ENCODE assay signal across 26 mouse cellular contexts in genomic region chr2:104178251-104178650, GRCm38 (mm10). TPM values are rescaled to one million over a fixed set of nuclear protein-coding genes. Genes with fewer than 3 reads are reported as not detected.
DNase-seq lines count a peak whose midpoint lies in the region; ATAC-seq and TF ChIP-seq lines count a peak whose summit lies in the region.
"Had no signal": no experiment of that assay in that cellular context is flagged by ENCODE, and none has a peak within 500 bp of the region (broad histone marks: within the 10 kb centered on the region; RNA-seq: fewer than 3 reads in every experiment).

No protein-coding gene starts in this region.

- intact Hi-C loops in gastrocnemius, adult 2 months (cut with DNase I) = no loop called here

- H3K36me3 ChIP-seq in C2C12 (ENCODE audit: control insufficient read depth, insufficient read depth) = no peaks in the 10 kb centered on the region
- no peaks in the 10 kb centered on the region for H3K36me3 ChIP-seq in kidney, embryonic 16.5 days (ENCODE audit: insufficient read depth, low read length)
- peaks cover 16% of the 10 kb centered on the region; the same call in 1 of the 2 replicates for H3K36me3 ChIP-seq in forebrain, postnatal 0 days (ENCODE audit: insufficient read depth)
- H3K36me3 ChIP-seq: forebrain, embryonic 10.5 days; limb, embryonic 12.5 days; liver, embryonic 12.5 days; midbrain, embryonic 12.5 days had no signal

- H3K9ac ChIP-seq in kidney, embryonic 16.5 days (replicated peaks; ENCODE audit: low read length) = no peak overlapping the region
- no peak overlapping the region for H3K9ac ChIP-seq in forebrain, postnatal 0 days
- H3K9ac ChIP-seq: limb, embryonic 12.5 days; liver, embryonic 12.5 days; lung, embryonic 14.5 days; midbrain, embryonic 12.5 days; neural tube, embryonic 13.5 days had no signal

- no peak overlapping the region for H3K4me3 ChIP-seq in gastrocnemius, adult 2 months
- H3K4me3 ChIP-seq in C2C12 (ENCODE audit: insufficient read depth, poor library complexity, severe bottlenecking) = no peak overlapping the region
- H3K4me3 ChIP-seq in kidney, embryonic 16.5 days (ENCODE audit: low read length) = no peak overlapping the region
- H3K4me3 ChIP-seq in forebrain, postnatal 0 days (ENCODE audit: low read depth, low read length) = no peak overlapping the region
- H3K4me3 ChIP-seq: forebrain, embryonic 10.5 days; heart, adult 2 months; limb, embryonic 12.5 days; liver, embryonic 12.5 days; midbrain, embryonic 12.5 days; neural tube, embryonic 13.5 days had no signal

- TF ChIP-seq CTCF in gastrocnemius, adult 2 months (IDR thresholded peaks at IDR 0.05) = no peak
- no peak for TF ChIP-seq CTCF in C2C12 (IDR thresholded peaks at IDR 0.05; ENCODE audit: control insufficient read depth, insufficient read depth, insufficient read length)
- no peak for TF ChIP-seq CTCF in forebrain, postnatal 0 days (IDR thresholded peaks at IDR 0.05; ENCODE audit: low read depth)

- no peaks in the 10 kb centered on the region for H3K79me2 ChIP-seq in C2C12 (ENCODE audit: control insufficient read depth, insufficient read depth)

- H3K4me2 ChIP-seq in kidney, embryonic 16.5 days (replicated peaks; ENCODE audit: low read depth, low read length) = no peak overlapping the region
- H3K4me2 ChIP-seq in forebrain, postnatal 0 days (ENCODE audit: low read depth) = no peak overlapping the region
- H3K4me2 ChIP-seq: limb, embryonic 12.5 days; liver, embryonic 12.5 days; lung, embryonic 14.5 days; midbrain, embryonic 12.5 days; neural tube, embryonic 13.5 days had no signal

- no peak for ATAC-seq in kidney, embryonic 16.5 days (ENCODE audit: low FRiP score, low TSS enrichment)
- ATAC-seq in forebrain, postnatal 0 days = no peak
- ATAC-seq: liver, embryonic 12.5 days had no signal

- H3K4me1 ChIP-seq in kidney, embryonic 16.5 days (ENCODE audit: insufficient read depth, low read length) = peaks cover 17% of the 10 kb centered on the region
- 0 out of 2 replicates have a peak, but pooled peaks cover 6% of the 10 kb centered on the region for H3K4me1 ChIP-seq in forebrain, postnatal 0 days (ENCODE audit: insufficient read depth)

- H3K9me3 ChIP-seq in kidney, embryonic 16.5 days (ENCODE audit: low read length) = no peaks in the 10 kb centered on the region
- H3K9me3 ChIP-seq in forebrain, postnatal 0 days (ENCODE audit: low read length) = no peaks in the 10 kb centered on the region
- H3K9me3 ChIP-seq: forebrain, embryonic 10.5 days; limb, embryonic 12.5 days; liver, embryonic 12.5 days; midbrain, embryonic 12.5 days; neural tube, embryonic 13.5 days had no signal

- WGBS in kidney, embryonic 16.5 days = 84% methylated on average over 4 of the region's 4 CpGs
- WGBS in forebrain, postnatal 0 days = 93% methylated on average over 4 of the region's 4 CpGs

- H3K27me3 ChIP-seq in C2C12 (ENCODE audit: control insufficient read depth, insufficient read depth, insufficient read length) = no peaks in the 10 kb centered on the region
- H3K27me3 ChIP-seq in kidney, embryonic 16.5 days (ENCODE audit: insufficient read depth, low read length) = no peaks in the 10 kb centered on the region
- no peaks in the 10 kb centered on the region for H3K27me3 ChIP-seq in forebrain, postnatal 0 days (ENCODE audit: insufficient read depth, low read length)
- H3K27me3 ChIP-seq: CH12.LX; limb, embryonic 12.5 days; midbrain, embryonic 12.5 days; neural tube, embryonic 13.5 days had no signal

- no peak for DNase-seq in gastrocnemius, adult 2 months
- DNase-seq in gastrocnemius, adult 18-20 months (ENCODE audit: low spot score) = no peak
- peak; percentile 13 for DNase-seq in CD4-positive helper T cell, adult 2 months (ENCODE audit: low read depth, low spot score)
- DNase-seq in brain, adult 2 months (ENCODE audit: low read depth, low spot score) = peak; percentile 73
- no peak for DNase-seq in forebrain, postnatal 0 days
- DNase-seq: cerebellum, adult 9-11 months; gastrocnemius, postnatal 14 days; heart, adult 2 months; heart, postnatal 36 days; kidney, adult 11 months; kidney, postnatal 14 days; lung, embryonic 14.5 days; lung, postnatal 36 days; thymus, postnatal 25 days had no signal

- H3ac ChIP-seq in C2C12 (ENCODE audit: control insufficient read depth, insufficient read length, low read depth) = no peak overlapping the region

- H3K79me3 ChIP-seq in C2C12 (ENCODE audit: low read depth) = no peaks in the 10 kb centered on the region

- H3K27ac ChIP-seq in gastrocnemius, adult 2 months = peak overlapping the region; percentile 89
- no peak overlapping the region for H3K27ac ChIP-seq in kidney, embryonic 16.5 days (ENCODE audit: low read length)
- no peak overlapping the region for H3K27ac ChIP-seq in forebrain, postnatal 0 days (ENCODE audit: low read depth, low read length)
- H3K27ac ChIP-seq: heart, adult 2 months; midbrain, embryonic 12.5 days; neural tube, embryonic 13.5 days had no signal

TF ChIP-seq in C2C12, 6 proteins besides CTCF, POLR2A, EP300 and RAD21:
- TF ChIP-seq MAX (IDR thresholded peaks at IDR 0.05) (no peak), MYOD1 (IDR thresholded peaks at IDR 0.05; ENCODE audit: control insufficient read depth, insufficient read length, low read depth) (peak; percentile 71)

RNA-seq across cellular contexts. Expression of gene A930018P22Rik, which starts 55.7 kb away (rescaled TPM):
- total RNA-seq in gastrocnemius, adult 2 months (2021) = under 1 TPM; 0.39 to 0.61 TPM
- under 1 TPM; 0.48 to 0.66 TPM for total RNA-seq in gastrocnemius, adult 18-20 months (2021)
- polyA plus RNA-seq in C2C12 (2012; fragmentation: generic; extraction: Trizol) = 0.13 TPM
- not detected in 2 replicates for polyA plus RNA-seq in kidney, embryonic 16.5 days (2015; fragmentation: Nextera tagmentation; extraction: Ambion mirVana)
- 1.9 TPM in 1 of 2 replicates, not detected in the other for total RNA-seq in forebrain, postnatal 0 days (2014; rRNA removed)
- 0.18 TPM in 1 of 2 replicates, not detected in the other for polyA plus RNA-seq in forebrain, postnatal 0 days (2015; fragmentation: Nextera tagmentation; extraction: Ambion mirVana)
- total RNA-seq: CH12.LX; left cerebral cortex, adult 8-10 months; monocyte, adult 5-6 weeks had no signal
- polyA plus RNA-seq: forebrain, embryonic 10.5 days; heart, adult 2 months; heart, embryonic 14.5 days; hindbrain, embryonic 16.5 days; limb, embryonic 12.5 days; lung, embryonic 14.5 days; midbrain, embryonic 12.5 days had no signal

Comparison
In these comparisons a context has a peak if more than half of its experiments do, and no peak if none do; other contexts are left out.
1. DNase-seq: peak in CD4-positive helper T cell, adult 2 months (single experiment) and brain, adult 2 months (single experiment); none in gastrocnemius, adult 2 months (single experiment), gastrocnemius, adult 18-20 months (single experiment) and forebrain, postnatal 0 days (single experiment).